Mouse (Mus musculus): ENCODE measurements at regions not wholly inside any gene's neighbourhood (a gene's known extent, or its start where the extent isn't known, plus 50 kb on each side); places are given as distances from the start of the nearest gene placed in this dataset.

DNA sequence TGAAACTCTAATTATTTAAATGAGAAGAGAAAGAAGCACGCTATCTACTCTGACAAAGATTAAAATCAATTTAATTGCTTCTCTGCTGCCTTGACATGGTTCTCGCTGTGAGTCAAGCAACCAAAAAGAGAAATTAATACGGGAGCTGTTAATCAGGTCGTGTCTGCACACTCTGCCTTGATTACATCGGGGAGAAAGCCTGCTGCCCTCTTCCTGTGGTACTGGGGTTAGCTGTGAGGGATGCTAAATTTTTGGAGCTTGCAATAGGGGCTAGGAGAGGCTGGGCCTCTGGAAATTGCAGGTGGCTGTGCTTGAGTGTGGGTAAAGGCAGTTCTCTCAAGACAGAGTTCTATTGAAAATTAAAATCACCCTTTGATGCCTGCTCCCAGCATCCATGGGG lies 287.8 kb downstream of the Rwdd3 start:
- Histone ChIP-seq H3K27me3 (replicated peaks; ENCODE audit: control insufficient read depth, insufficient read depth, low read length) (no peaks in the 10 kb centered on the region), H3K4me2 (ENCODE audit: low read length) (no peak overlapping the region), H3K9ac (ENCODE audit: low read depth, low read length) (no peak overlapping the region), H3K27ac (ENCODE audit: low read depth, low read length) (no peak overlapping the region), H3K9me3 (ENCODE audit: control insufficient read depth, low read length) (no peaks in the 10 kb centered on the region), H3K36me3 (ENCODE audit: control insufficient read depth, insufficient read depth, low read length) (no peaks in the 10 kb centered on the region), H3K4me3 (ENCODE audit: low read length) (no peak overlapping the region), H3K4me1 (ENCODE audit: control insufficient read depth, insufficient read depth, low read depth, low read length) (no peaks in the 10 kb centered on the region)
- WGBS: 25% methylated on average over 5 of the region's 5 CpGs
- ATAC-seq: peak; percentile 56; the same call in 1 of the 2 replicates

DNA sequence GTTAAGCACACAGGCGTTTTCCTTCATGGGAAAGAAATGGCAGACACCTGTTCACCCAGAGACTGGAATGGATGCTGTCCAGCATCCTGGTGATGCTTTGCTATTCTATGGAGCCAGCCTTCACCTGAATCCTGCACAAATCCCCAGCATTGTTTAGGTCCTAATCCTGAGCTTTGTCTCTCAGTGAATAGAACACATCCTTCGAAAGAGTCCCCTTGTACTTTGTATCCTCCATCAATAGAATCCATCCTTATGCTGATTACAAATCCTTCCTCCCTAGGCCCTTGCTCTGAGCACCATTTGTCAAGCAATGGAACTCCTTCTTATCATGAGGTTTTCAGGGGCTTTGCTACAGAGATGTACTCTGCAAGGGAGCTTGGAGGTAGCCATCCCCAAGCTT lies 292.1 kb downstream of the Rwdd3 start:
- 82% methylated on average over 2 of the region's 2 CpGs for WGBS

DNA sequence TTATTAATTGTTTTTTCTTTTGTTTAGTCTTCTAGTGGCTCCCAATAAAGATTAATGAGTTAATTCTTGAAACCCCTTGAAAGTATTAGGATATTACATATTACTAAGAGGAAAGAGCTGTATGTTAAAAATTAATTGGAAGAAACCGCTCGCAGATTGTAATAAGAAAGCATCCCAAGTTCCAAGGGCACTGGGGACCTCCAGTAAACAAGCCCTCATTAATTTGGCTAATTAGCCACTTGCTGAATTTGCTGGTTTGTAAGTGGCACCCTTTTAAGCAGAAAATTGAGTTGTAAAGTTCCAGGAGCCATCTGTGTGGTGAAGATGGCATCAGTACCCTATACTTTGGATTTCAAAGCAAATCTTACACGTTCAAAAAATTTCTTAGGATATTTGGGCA lies 295.8 kb downstream of the Rwdd3 start:
- Histone ChIP-seq H3K4me2 (ENCODE audit: low read length) (no peak overlapping the region), H3K4me1 (ENCODE audit: control insufficient read depth, insufficient read depth, low read depth, low read length) (no peaks in the 10 kb centered on the region), H3K4me3 (ENCODE audit: low read length) (no peak overlapping the region), H3K36me3 (ENCODE audit: control insufficient read depth, insufficient read depth, low read length) (no peaks in the 10 kb centered on the region), H3K27me3 (replicated peaks; ENCODE audit: control insufficient read depth, insufficient read depth, low read length) (no peaks in the 10 kb centered on the region), H3K9ac (ENCODE audit: low read depth, low read length) (no peak overlapping the region), H3K9me3 (ENCODE audit: control insufficient read depth, low read length) (no peaks in the 10 kb centered on the region), H3K27ac (ENCODE audit: low read depth, low read length) (no peak overlapping the region)
- WGBS: 63% methylated on average over 3 of the region's 3 CpGs
- ATAC-seq: no peak

More for the DNA sequence above, 292.1 kb downstream of the Rwdd3 start:
- Histone ChIP-seq H3K4me3 (ENCODE audit: low read length) (no peak overlapping the region), H3K27me3 (replicated peaks; ENCODE audit: control insufficient read depth, insufficient read depth, low read length) (no peaks in the 10 kb centered on the region), H3K4me1 (ENCODE audit: control insufficient read depth, insufficient read depth, low read depth, low read length) (no peaks in the 10 kb centered on the region), H3K9me3 (ENCODE audit: control insufficient read depth, low read length) (no peaks in the 10 kb centered on the region), H3K36me3 (ENCODE audit: control insufficient read depth, insufficient read depth, low read length) (no peaks in the 10 kb centered on the region), H3K4me2 (ENCODE audit: low read length) (no peak overlapping the region), H3K9ac (ENCODE audit: low read depth, low read length) (no peak overlapping the region), H3K27ac (ENCODE audit: low read depth, low read length) (no peak overlapping the region)
- no peak for ATAC-seq

DNA sequence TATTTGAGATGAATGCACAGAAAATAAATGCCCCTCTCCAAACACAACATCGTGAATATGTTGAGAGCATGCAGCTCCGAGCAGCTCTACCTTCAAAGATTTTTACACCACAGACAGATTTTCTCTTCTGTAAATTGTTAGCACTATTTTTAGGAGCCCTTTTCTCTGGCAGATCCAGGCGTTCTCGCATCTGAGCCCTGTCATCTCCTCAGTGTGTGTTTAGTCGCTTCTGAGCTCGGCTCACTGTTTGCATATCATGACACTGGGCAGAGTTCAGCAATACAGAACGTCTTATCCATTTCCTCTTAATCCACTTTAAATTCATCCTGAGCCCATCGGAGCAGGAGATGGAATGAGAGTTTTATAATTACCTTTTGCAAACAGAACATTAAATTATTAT lies 306.5 kb downstream of the Rwdd3 start:
- Histone ChIP-seq H3K4me2 (ENCODE audit: low read length) (no peak overlapping the region), H3K27me3 (replicated peaks; ENCODE audit: control insufficient read depth, insufficient read depth, low read length) (no peaks in the 10 kb centered on the region), H3K27ac (ENCODE audit: low read depth, low read length) (no peak overlapping the region), H3K4me3 (ENCODE audit: low read length) (no peak overlapping the region), H3K36me3 (ENCODE audit: control insufficient read depth, insufficient read depth, low read length) (no peaks in the 10 kb centered on the region), H3K9me3 (ENCODE audit: control insufficient read depth, low read length) (no peaks in the 10 kb centered on the region), H3K9ac (ENCODE audit: low read depth, low read length) (no peak overlapping the region), H3K4me1 (ENCODE audit: control insufficient read depth, insufficient read depth, low read depth, low read length) (no peaks in the 10 kb centered on the region)
- no peak for ATAC-seq
- 67% methylated on average over 8 of the region's 8 CpGs for WGBS

DNA sequence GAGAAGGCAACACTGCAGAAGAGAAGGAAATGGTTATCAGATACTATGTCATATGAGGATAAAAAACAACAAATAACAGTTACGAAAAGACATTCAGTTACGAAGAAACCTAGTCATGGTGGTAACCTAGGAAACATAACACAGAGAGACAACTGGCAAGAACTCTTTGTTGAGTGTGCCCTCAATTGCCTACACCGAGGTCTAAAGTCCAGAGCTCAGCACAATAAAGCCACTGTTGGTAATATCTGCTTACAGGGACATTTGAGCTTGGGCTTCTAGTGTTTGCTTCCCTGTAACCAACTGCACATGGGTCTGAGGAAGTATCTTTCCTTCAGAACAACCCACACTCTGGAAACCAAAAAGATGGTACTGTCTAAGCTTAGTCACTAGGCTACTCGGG lies 309.9 kb downstream of the Rwdd3 start:
- WGBS: 80% methylated on average over 4 of the region's 4 CpGs

DNA sequence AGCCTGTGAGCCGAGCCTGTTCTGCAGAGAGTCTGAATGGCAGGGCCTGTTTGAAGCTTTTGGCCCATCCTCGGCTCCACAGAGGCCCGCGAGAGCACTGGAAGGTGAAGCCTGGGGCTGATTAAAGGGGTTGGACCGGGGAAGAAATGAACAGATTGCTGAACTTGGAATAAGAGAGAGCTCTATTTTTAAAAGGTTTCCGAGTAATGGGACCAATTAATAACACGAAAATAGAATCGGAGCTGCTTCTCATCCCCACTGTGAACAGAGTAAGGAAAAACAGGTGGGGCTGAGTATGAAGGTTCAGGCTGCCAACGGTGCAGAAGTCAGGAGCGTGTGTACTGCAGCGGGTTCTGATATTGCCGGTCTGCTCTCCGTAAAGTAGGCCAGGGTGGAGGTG lies 313.2 kb downstream of the Rwdd3 start:
- Histone ChIP-seq H3K36me3 (ENCODE audit: control insufficient read depth, insufficient read depth, low read length) (no peaks in the 10 kb centered on the region), H3K27me3 (replicated peaks; ENCODE audit: control insufficient read depth, insufficient read depth, low read length) (no peaks in the 10 kb centered on the region), H3K27ac (ENCODE audit: low read depth, low read length) (no peak overlapping the region), H3K4me1 (ENCODE audit: control insufficient read depth, insufficient read depth, low read depth, low read length) (no peaks in the 10 kb centered on the region), H3K4me3 (ENCODE audit: low read length) (no peak overlapping the region), H3K4me2 (ENCODE audit: low read length) (no peak overlapping the region), H3K9ac (ENCODE audit: low read depth, low read length) (no peak overlapping the region), H3K9me3 (ENCODE audit: control insufficient read depth, low read length) (no peaks in the 10 kb centered on the region)
- ATAC-seq: no peak
- WGBS: 87% methylated on average over 13 of the region's 13 CpGs

More for the DNA sequence above, 309.9 kb downstream of the Rwdd3 start:
- H3K27me3 ChIP-seq (replicated peaks; ENCODE audit: control insufficient read depth, insufficient read depth, low read length): no peaks in the 10 kb centered on the region
- no peak overlapping the region for H3K4me2 ChIP-seq (ENCODE audit: low read length)
- no peaks in the 10 kb centered on the region for H3K9me3 ChIP-seq (ENCODE audit: control insufficient read depth, low read length)
- H3K9ac ChIP-seq (ENCODE audit: low read depth, low read length): no peak overlapping the region
- H3K4me1 ChIP-seq (ENCODE audit: control insufficient read depth, insufficient read depth, low read depth, low read length): no peaks in the 10 kb centered on the region
- H3K4me3 ChIP-seq (ENCODE audit: low read length): no peak overlapping the region
- no peak overlapping the region for H3K27ac ChIP-seq (ENCODE audit: low read depth, low read length)
- H3K36me3 ChIP-seq (ENCODE audit: control insufficient read depth, insufficient read depth, low read length): no peaks in the 10 kb centered on the region
- ATAC-seq: no peak

DNA sequence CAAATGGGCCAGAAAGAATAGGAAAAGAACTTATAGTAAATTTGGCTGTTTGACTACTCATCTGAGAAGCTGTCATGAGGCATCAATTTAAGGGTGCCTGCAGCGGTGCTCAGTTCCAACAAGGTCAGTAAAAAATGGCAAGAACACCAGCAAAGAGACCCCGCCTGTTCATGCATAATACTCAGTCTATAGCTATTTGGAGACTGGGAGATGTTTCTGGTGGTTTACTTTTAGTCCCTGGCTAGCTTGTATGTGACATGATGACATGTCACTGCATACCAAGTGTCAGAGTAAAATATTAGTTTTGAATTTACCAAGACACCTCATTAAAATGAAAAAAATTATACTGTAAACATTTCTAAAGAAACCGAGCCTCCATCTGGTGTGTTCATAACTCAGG lies 317.2 kb downstream of the Rwdd3 start:
- 82% methylated on average over 3 of the region's 3 CpGs for WGBS

DNA sequence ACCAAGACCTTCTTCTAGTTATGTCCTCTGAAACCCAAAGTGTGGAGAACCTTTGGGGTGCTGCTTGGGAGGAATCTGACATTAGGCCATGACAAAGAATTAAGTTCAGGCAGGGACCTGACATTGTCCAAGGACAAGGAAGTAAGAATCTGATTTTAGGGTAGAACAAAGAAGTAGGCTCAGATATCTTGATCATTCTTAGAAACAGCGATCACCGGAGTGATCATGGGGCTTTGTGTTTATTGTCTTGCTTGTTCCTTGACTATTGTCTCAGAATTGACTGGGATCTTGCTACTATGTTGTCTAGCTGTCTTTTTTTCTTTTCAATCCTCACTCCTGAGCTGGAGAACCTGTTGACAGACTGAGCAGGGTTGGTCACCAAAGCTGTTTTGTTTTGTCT lies 327.9 kb downstream of the Rwdd3 start:
- H3K27me3 ChIP-seq (replicated peaks; ENCODE audit: control insufficient read depth, insufficient read depth, low read length): no peaks in the 10 kb centered on the region
- no peak for ATAC-seq
- no peaks in the 10 kb centered on the region for H3K4me1 ChIP-seq (ENCODE audit: control insufficient read depth, insufficient read depth, low read depth, low read length)
- no peak overlapping the region for H3K4me3 ChIP-seq (ENCODE audit: low read length)
- H3K9me3 ChIP-seq (ENCODE audit: control insufficient read depth, low read length): no peaks in the 10 kb centered on the region
- H3K9ac ChIP-seq (ENCODE audit: low read depth, low read length): no peak overlapping the region
- WGBS: 89% methylated on average over 2 of the region's 2 CpGs
- H3K4me2 ChIP-seq (ENCODE audit: low read length): no peak overlapping the region
- no peaks in the 10 kb centered on the region for H3K36me3 ChIP-seq (ENCODE audit: control insufficient read depth, insufficient read depth, low read length)
- no peak overlapping the region for H3K27ac ChIP-seq (ENCODE audit: low read depth, low read length)

More for the DNA sequence above, 317.2 kb downstream of the Rwdd3 start:
- Histone ChIP-seq H3K27ac (ENCODE audit: low read depth, low read length) (no peak overlapping the region), H3K4me2 (ENCODE audit: low read length) (no peak overlapping the region), H3K9ac (ENCODE audit: low read depth, low read length) (no peak overlapping the region), H3K36me3 (ENCODE audit: control insufficient read depth, insufficient read depth, low read length) (no peaks in the 10 kb centered on the region), H3K9me3 (ENCODE audit: control insufficient read depth, low read length) (no peaks in the 10 kb centered on the region), H3K4me3 (ENCODE audit: low read length) (no peak overlapping the region), H3K27me3 (replicated peaks; ENCODE audit: control insufficient read depth, insufficient read depth, low read length) (no peaks in the 10 kb centered on the region), H3K4me1 (ENCODE audit: control insufficient read depth, insufficient read depth, low read depth, low read length) (no peaks in the 10 kb centered on the region)
- ATAC-seq: no peak

DNA sequence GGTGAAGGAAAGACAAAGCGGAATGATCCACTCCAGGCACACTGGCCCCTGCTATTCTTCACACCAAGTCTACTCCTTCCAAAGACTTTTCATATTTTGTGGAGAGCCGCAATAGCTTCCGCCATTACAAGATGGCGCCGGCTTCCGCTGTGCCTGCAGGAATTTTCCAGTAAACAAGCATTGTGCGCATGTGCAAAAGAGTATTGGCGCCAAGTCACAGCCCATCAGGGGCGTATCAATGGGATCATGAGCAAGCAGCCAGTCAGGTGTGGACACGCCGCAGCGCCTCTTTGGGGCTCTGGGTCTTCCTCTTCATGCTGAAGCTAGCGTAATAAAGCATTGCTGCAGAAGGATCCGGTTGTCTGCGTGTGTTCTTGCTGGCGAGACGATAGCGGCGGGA lies 348.0 kb downstream of the Rwdd3 start:
- no peak for ATAC-seq
- 98% methylated on average over 19 of the region's 19 CpGs for WGBS
- no peaks in the 10 kb centered on the region for H3K4me1 ChIP-seq (ENCODE audit: control insufficient read depth, insufficient read depth, low read depth, low read length)
- H3K27ac ChIP-seq (ENCODE audit: low read depth, low read length): no peak overlapping the region
- no peaks in the 10 kb centered on the region for H3K36me3 ChIP-seq (ENCODE audit: control insufficient read depth, insufficient read depth, low read length)
- no peak overlapping the region for H3K9ac ChIP-seq (ENCODE audit: low read depth, low read length)
- no peaks in the 10 kb centered on the region for H3K27me3 ChIP-seq (replicated peaks; ENCODE audit: control insufficient read depth, insufficient read depth, low read length)
- no peak overlapping the region for H3K4me2 ChIP-seq (ENCODE audit: low read length)
- H3K9me3 ChIP-seq (ENCODE audit: control insufficient read depth, low read length): no peaks in the 10 kb centered on the region
- no peak overlapping the region for H3K4me3 ChIP-seq (ENCODE audit: low read length)

DNA sequence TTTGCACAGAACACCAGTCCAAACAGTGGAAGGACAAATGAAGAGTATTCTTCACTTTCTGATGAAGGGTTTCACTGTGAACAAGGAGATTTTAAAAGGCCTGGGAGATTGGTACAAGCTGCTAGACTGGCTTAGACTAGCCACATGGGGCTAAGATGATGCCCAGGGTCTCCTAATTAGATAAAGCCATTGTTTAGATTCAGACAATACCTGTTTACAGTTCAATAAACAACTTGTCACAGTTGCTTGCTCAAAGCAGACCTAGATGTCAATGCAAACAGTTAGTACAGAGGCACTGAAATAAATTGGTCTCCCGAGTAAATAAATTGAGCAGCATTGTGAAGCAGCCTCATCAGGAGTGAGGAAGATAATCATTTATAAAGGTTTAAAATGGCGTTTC lies 359.6 kb downstream of the Rwdd3 start:
- Histone ChIP-seq H3K9ac (ENCODE audit: low read depth, low read length) (no peak overlapping the region), H3K9me3 (ENCODE audit: control insufficient read depth, low read length) (no peaks in the 10 kb centered on the region), H3K27me3 (replicated peaks; ENCODE audit: control insufficient read depth, insufficient read depth, low read length) (no peaks in the 10 kb centered on the region), H3K4me2 (ENCODE audit: low read length) (no peak overlapping the region), H3K27ac (ENCODE audit: low read depth, low read length) (no peak overlapping the region), H3K4me1 (ENCODE audit: control insufficient read depth, insufficient read depth, low read depth, low read length) (no peaks in the 10 kb centered on the region), H3K36me3 (ENCODE audit: control insufficient read depth, insufficient read depth, low read length) (no peaks in the 10 kb centered on the region), H3K4me3 (ENCODE audit: low read length) (no peak overlapping the region)
- WGBS: 42% methylated on average over 2 of the region's 2 CpGs
- no peak for ATAC-seq
